In the genomic region with DNA sequence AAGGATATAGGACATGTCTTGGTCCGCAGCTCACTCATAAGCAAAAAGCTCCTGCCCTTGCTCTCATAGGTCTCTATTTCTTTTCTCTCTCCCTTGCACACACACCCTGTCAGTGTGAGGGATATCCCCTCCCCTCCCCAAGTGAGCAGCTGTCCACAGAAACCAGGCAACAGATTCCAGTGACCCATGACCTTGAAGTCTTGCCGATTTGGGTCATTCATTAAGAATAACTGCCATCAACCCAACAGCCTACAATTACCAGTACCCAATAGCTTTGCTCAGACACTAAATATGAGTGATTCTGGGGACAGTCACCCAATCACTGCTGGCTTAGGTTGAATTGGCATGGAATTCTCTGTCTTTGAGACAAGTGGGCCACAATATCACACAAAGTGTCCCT, we compare ENCODE assay signal across 19 mouse cellular contexts.
A peak's percentile ranks its signal among the peaks of the same experiment; 100 is the strongest.
DNase-seq lines count a peak whose midpoint lies in the region; ATAC-seq lines count a peak whose summit lies in the region.
"Had no signal": no experiment of that assay in that cellular context is flagged by ENCODE, and none has a peak within 500 bp of the region (broad histone marks: within the 10 kb centered on the region; RNA-seq: fewer than 3 reads in every experiment).

No protein-coding gene starts in this region.

- intact Hi-C loops in gastrocnemius, postnatal 14 days (cut with DNase I; ENCODE audit: low total_unique reads): no loop called here

- WGBS in forebrain, embryonic 14.5 days: 68% methylated on average over 2 of the region's 2 CpGs
- 70% methylated on average over 2 of the region's 2 CpGs for WGBS in forebrain, embryonic 10.5 days
- WGBS in kidney, embryonic 14.5 days: 57% methylated on average over 2 of the region's 2 CpGs

- DNase-seq in forebrain, embryonic 14.5 days (ENCODE audit: low spot score): no peak
- no peak for DNase-seq in forebrain, embryonic 10.5 days (ENCODE audit: extremely low spot score, low spot score)
- DNase-seq in kidney, adult 9 months: no peak
- DNase-seq in embryo, embryonic 9.5 days (ENCODE audit: extremely low spot score): peak; percentile 18
- peak; percentile 83 for DNase-seq in retina, embryonic 14.5 days (ENCODE audit: low spot score)
- DNase-seq in gastrocnemius, postnatal 14 days: no peak
- no peak for DNase-seq in urinary bladder, postnatal 14 days (ENCODE audit: low spot score)
- DNase-seq: adrenal gland, postnatal 25 days; kidney, postnatal 10 days; thymus, postnatal 36 days had no signal

- no peak overlapping the region for H3K9ac ChIP-seq in forebrain, embryonic 14.5 days (ENCODE audit: low read length)
- H3K9ac ChIP-seq in kidney, embryonic 14.5 days (ENCODE audit: low read depth, low read length): 0 out of 2 replicates have a peak overlapping the region, but pooled peaks have one; percentile 2
- H3K9ac ChIP-seq: embryonic facial prominence, embryonic 15.5 days; limb, embryonic 15.5 days; liver, embryonic 15.5 days; midbrain, embryonic 15.5 days had no signal

- peak overlapping the region; percentile 87 for H3K27ac ChIP-seq in forebrain, embryonic 14.5 days (ENCODE audit: low read depth, low read length)
- no peak overlapping the region for H3K27ac ChIP-seq in forebrain, embryonic 10.5 days
- no peak overlapping the region for H3K27ac ChIP-seq in kidney, embryonic 14.5 days (ENCODE audit: low read depth, low read length)
- H3K27ac ChIP-seq: embryonic facial prominence, embryonic 15.5 days; heart, embryonic 10.5 days; limb, embryonic 15.5 days; liver, embryonic 15.5 days; midbrain, embryonic 15.5 days had no signal

- no peaks in the 10 kb centered on the region for H3K27me3 ChIP-seq in forebrain, embryonic 14.5 days (replicated peaks; ENCODE audit: control insufficient read depth, insufficient read depth, low read length)
- H3K27me3 ChIP-seq in forebrain, embryonic 10.5 days (ENCODE audit: poor library complexity, severe bottlenecking): peaks cover 20% of the 10 kb centered on the region
- H3K27me3 ChIP-seq in kidney, embryonic 14.5 days (ENCODE audit: control insufficient read depth, insufficient read depth, low read length): no peaks in the 10 kb centered on the region
- H3K27me3 ChIP-seq: limb, embryonic 15.5 days; liver, embryonic 15.5 days; midbrain, embryonic 15.5 days had no signal

- H3K36me3 ChIP-seq in forebrain, embryonic 14.5 days (ENCODE audit: control insufficient read depth, insufficient read depth, low read length): no peaks in the 10 kb centered on the region
- H3K36me3 ChIP-seq in forebrain, embryonic 10.5 days (replicated peaks): no peaks in the 10 kb centered on the region
- H3K36me3 ChIP-seq in kidney, embryonic 14.5 days (ENCODE audit: control insufficient read depth, insufficient read depth, low read length): no peaks in the 10 kb centered on the region
- H3K36me3 ChIP-seq: embryonic facial prominence, embryonic 15.5 days; heart, embryonic 10.5 days; hindbrain, embryonic 13.5 days; limb, embryonic 15.5 days; liver, embryonic 15.5 days; midbrain, embryonic 15.5 days had no signal

- H3K4me1 ChIP-seq in forebrain, embryonic 14.5 days (ENCODE audit: control insufficient read depth, insufficient read depth, low read length): peaks cover 19% of the 10 kb centered on the region
- H3K4me1 ChIP-seq in forebrain, embryonic 10.5 days: peaks cover 43% of the 10 kb centered on the region
- H3K4me1 ChIP-seq in kidney, embryonic 14.5 days (ENCODE audit: control insufficient read depth, insufficient read depth, low read length): peaks cover 13% of the 10 kb centered on the region; the same call in 1 of the 2 replicates

- H3K4me3 ChIP-seq in forebrain, embryonic 14.5 days (ENCODE audit: low read depth, low read length): no peak overlapping the region
- no peak overlapping the region for H3K4me3 ChIP-seq in forebrain, embryonic 10.5 days
- H3K4me3 ChIP-seq in kidney, embryonic 14.5 days (ENCODE audit: low read length): no peak overlapping the region
- H3K4me3 ChIP-seq: embryonic facial prominence, embryonic 15.5 days; limb, embryonic 15.5 days; liver, embryonic 15.5 days had no signal

- no peak for ATAC-seq in forebrain, embryonic 14.5 days
- ATAC-seq in kidney, embryonic 14.5 days (ENCODE audit: low FRiP score, low TSS enrichment): no peak
- ATAC-seq: CD4-positive, CD25-positive, alpha-beta regulatory T cell, adult 4 months; intestine, embryonic 16.5 days had no signal

- no peak overlapping the region for H3K4me2 ChIP-seq in forebrain, embryonic 14.5 days (ENCODE audit: low read length)
- H3K4me2 ChIP-seq in kidney, embryonic 14.5 days (replicated peaks; ENCODE audit: low read depth, low read length): no peak overlapping the region
- H3K4me2 ChIP-seq: limb, embryonic 15.5 days; liver, embryonic 15.5 days had no signal

- no peaks in the 10 kb centered on the region for H3K9me3 ChIP-seq in forebrain, embryonic 14.5 days (replicated peaks; ENCODE audit: control insufficient read depth, low read length)
- H3K9me3 ChIP-seq in forebrain, embryonic 10.5 days: no peaks in the 10 kb centered on the region
- H3K9me3 ChIP-seq in kidney, embryonic 14.5 days (ENCODE audit: control insufficient read depth, low read length): no peaks in the 10 kb centered on the region
- H3K9me3 ChIP-seq: embryonic facial prominence, embryonic 15.5 days; heart, embryonic 10.5 days; hindbrain, embryonic 13.5 days; limb, embryonic 15.5 days; liver, embryonic 15.5 days; midbrain, embryonic 15.5 days had no signal

Comparison
In these comparisons a context has a peak if more than half of its experiments do, and no peak if none do; other contexts are left out.
1. DNase-seq: peak in embryo, embryonic 9.5 days (single experiment) and retina, embryonic 14.5 days (single experiment); none in forebrain, embryonic 14.5 days (single experiment), forebrain, embryonic 10.5 days (single experiment), kidney, adult 9 months (single experiment), gastrocnemius, postnatal 14 days (single experiment) and urinary bladder, postnatal 14 days (single experiment).